Mouse (Mus musculus) G1E-ER4 (cell line): ENCODE data around the gene Lhx5. TPM values are rescaled to one million over a fixed set of nuclear protein-coding genes. Genes with fewer than 3 reads are reported as not detected.

Experiments used
- GATA1 ChIP-seq: IDR thresholded peaks from one replicate; pipeline ENCODE4 v1.8.0; 2012; ENCODE audit warnings: low read length, inconsistent platforms
- polyA plus RNA-seq: library from polyadenylated mRNA; stranded (reverse); fragments of >175 nt; gene quantifications from 2 replicates; pipeline ENCODE4 v1.2.3, GENCODE M21; 2012

Lhx5 gene
- polyA plus RNA-seq, 1 experiment = not detected

DNA sequence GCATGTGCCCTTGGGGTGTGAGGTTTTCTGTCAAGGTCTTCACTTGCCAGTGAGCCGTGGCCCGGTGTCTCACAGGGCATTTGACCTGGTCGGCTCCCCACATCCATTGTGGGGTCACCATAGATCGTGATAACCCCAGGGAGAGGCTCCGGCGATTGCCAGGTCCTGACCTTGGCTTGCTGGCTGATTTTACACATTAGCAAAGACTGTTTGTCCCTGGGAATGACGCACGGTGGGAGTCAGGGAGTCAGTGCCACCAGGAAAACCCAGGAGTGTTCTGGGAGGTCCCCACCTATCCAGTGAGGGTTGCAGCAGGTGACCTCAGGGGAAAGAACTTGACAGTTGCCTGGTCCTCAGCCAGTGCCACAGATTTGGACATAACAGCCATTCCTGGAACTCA, 41.3 kb downstream of the Lhx5 start, which contains the start of gene Sdsl:
TSS of gene Sdsl (minus strand) at position 41 of the 400 bp plus-strand sequence.
- no peak for TF ChIP-seq GATA1

DNA sequence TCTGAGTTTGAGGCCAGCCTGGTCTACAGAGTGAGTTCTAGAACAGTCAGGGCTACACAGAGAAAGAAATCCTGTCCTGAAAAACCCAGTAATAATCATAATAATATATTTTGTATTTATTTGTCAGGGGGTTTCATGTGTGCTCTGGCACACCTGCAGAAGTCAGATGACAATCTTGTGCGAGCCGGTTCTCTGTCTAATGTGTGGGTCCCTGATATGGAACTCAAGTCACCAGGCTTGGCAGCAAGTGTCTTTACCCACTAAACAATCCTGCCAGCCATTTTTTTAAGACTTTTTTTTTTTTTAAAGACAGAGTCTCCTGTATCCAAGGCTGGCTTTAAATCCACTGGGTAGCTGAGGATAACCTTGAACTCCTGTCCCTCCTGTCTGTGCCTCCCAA, 41.9 kb downstream of the Lhx5 start:
- TF ChIP-seq GATA1 = no peak

DNA sequence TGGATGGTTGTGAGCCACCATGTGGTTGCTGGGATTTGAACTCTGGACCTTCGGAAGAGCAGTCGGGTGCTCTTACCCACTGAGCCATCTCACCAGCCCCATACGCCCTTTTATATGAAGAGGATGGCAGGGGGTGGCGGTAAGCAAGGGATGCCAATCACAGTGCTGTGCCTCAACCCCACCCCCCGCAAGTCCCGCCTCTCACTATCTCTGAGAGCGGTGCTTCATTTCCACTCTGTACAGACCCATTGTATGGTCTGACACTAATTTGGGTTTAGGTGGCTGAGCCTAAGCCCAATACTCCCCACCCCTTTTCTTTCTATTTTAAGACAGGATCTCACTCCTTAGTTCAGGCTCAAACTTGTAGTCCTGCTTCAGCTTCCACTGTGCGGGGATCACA, 44.4 kb downstream of the Lhx5 start:
- no peak for TF ChIP-seq GATA1

DNA sequence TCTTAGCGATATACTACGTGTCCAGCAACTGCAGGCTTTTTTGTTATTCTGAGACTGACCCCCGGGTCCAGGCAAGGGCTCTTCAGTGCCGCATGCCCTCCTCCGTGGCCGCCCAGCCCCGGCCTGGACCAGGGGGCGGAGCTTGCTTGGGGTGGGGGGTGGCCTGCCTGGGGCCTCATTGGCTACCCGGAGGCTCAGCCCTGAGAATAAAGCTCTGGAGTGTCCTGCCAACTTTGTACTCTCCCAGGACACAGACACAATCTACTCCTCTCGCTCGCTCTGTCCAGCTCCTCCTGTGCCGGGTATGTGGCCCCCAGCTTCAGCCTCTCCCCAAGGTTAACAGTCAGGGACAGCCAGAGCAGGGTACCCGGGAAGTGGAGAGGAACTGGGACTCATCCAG, 44.8 kb downstream of the Lhx5 start, which contains the start of gene Sds:
TSS of gene Sds (plus strand) at position 231 of the 400 bp plus-strand sequence.
- no peak for TF ChIP-seq GATA1

- no peak for TF ChIP-seq GATA1
Measured at GRCm38 (mm10) chr5:120477993-120478392, 46.5 kb downstream of the Lhx5 start.

DNA sequence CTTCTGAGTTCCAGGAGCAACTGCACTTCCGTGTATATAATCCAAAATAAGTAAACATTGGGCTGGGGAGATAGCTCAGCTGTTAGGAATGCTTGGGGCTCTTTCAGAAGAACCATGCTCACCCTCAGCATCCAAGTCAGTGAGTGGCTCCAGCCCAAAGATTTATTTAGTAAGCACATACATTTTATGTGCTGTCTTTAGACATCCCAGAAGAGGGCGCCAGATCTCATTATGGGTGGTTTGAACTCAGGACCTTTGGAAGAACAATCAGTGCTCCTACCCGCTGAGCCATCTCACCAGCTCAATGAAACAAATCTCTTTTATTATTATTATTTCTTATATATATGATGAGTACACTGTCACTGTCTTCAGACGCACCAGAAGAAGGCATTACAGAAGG, 48.0 kb downstream of the Lhx5 start:
- TF ChIP-seq GATA1 = no peak

- no peak for TF ChIP-seq GATA1
Measured at GRCm38 (mm10) chr5:120481205-120481604, 49.7 kb downstream of the Lhx5 start.

DNA sequence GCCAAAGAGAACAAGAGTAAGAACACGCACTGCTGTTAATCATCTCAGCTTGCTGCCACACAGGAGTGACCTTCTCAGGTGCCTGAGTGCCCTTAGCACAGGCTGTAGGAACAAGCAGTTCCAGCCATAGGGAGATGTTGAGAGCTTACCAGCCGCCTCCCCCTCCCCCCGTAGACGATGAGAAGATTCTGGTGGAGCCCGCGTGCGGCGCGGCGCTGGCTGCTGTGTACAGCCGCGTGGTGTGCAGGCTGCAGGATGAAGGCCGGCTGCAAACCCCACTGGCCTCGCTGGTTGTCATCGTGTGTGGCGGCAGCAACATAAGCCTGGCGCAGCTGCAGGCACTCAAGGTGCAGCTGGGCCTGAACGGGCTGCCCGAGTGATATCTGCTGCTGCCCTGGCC, 51.9 kb downstream of the Lhx5 start:
- TF ChIP-seq GATA1 = no peak

DNA sequence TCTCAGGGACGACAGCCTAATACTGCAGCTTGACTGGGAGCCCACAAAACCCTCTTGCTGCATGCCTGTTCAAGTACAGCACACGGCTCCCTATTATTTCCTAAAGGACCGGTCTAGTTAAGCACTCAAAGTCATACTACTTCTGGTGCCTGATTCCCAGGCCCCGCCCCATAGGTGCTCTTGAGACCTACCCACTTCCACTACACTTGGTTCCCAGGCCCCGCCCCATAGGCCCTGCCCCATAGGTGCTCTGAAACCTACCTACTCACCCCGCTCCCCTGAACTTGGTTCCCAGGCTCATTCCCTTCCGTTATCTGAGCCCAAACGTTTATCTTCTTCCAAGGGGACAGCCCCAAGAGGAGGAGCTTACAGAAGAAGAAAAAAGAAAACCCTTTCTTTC, 56.3 kb downstream of the Lhx5 start:
- TF ChIP-seq GATA1 = no peak

- TF ChIP-seq GATA1 = no peak
Measured at GRCm38 (mm10) chr5:120490679-120491192, 59.2 kb downstream of the Lhx5 start.

Other genes with a start within 250 kb of the Lhx5 start
- 0.06 and 0.29 TPM in 2 replicates for gene Sdsl, start 41.1 kb downstream of the Lhx5 start, polyA plus RNA-seq
- not detected in 2 replicates for gene Sds, start 44.8 kb downstream of the Lhx5 start, polyA plus RNA-seq
- gene Plbd2, start 71.9 kb downstream of the Lhx5 start, polyA plus RNA-seq = 23.7 and 28.7 TPM in 2 replicates
- 1.3 and 1.6 TPM in 2 replicates for gene Slc8b1, start 79.5 kb downstream of the Lhx5 start, polyA plus RNA-seq
- gene Tpcn1, start 157.0 kb downstream of the Lhx5 start, polyA plus RNA-seq = 52.9 and 59.4 TPM in 2 replicates
- gene Iqcd, start 157.3 kb downstream of the Lhx5 start, polyA plus RNA-seq = 0.76 and 1.2 TPM in 2 replicates
- gene Rita1, start 180.9 kb downstream of the Lhx5 start, polyA plus RNA-seq = 49.2 and 58.5 TPM in 2 replicates
- 108 and 126 TPM in 2 replicates for gene Ddx54, start 181.0 kb downstream of the Lhx5 start, polyA plus RNA-seq
- gene Cfap73, start 202.5 kb downstream of the Lhx5 start, polyA plus RNA-seq = not detected in 2 replicates
- gene Rasal1, start 217.1 kb downstream of the Lhx5 start, polyA plus RNA-seq = 6.4 and 8.1 TPM in 2 replicates